Mouse (Mus musculus) neural tube, embryonic 14.5 days (tissue): Measurements from ENCODE around the gene Rps16. TPM values are rescaled to one million over a fixed set of nuclear protein-coding genes. Genes with fewer than 3 reads are reported as not detected.

Experiments
- ATAC-seq: fragments of 200-750 bp; cut with Nextera tagmentation; 2 replicates; pipeline ENCODE4 v1.8.0; 2017; ENCODE audit warnings: low read depth, mild to moderate bottlenecking, moderate TSS enrichment, moderate library complexity
- H3K27ac ChIP-seq: fragments of 300-500 bp; sonication (generic); 2 replicates; pipeline ENCODE4 v1.5.1; 2014; ENCODE audit warnings: low read depth, mild to moderate bottlenecking, control low read depth, low read length, moderate library complexity, mixed read lengths
- H3K27me3 ChIP-seq: fragments of 300-500 bp; sonication (generic); 2 replicates; pipeline ENCODE4 v1.6.1; 2014; ENCODE audit warnings: low read length; ENCODE audit not compliant: control insufficient read depth, insufficient read depth
- H3K36me3 ChIP-seq: fragments of 300-500 bp; sonication (generic); 2 replicates; pipeline ENCODE4 v1.6.1; 2014; ENCODE audit warnings: low read length, mixed read lengths; ENCODE audit not compliant: control insufficient read depth, insufficient read depth
- H3K4me1 ChIP-seq: fragments of 300-500 bp; sonication (generic); 2 replicates; pipeline ENCODE4 v1.6.1; 2014; ENCODE audit warnings: low read length; ENCODE audit not compliant: control insufficient read depth, insufficient read depth
- H3K4me2 ChIP-seq: fragments of 300-500 bp; sonication (generic); 2 replicates; pipeline ENCODE4 v1.6.1; 2014; ENCODE audit warnings: mild to moderate bottlenecking, low read depth, low read length, control low read depth
- H3K4me3 ChIP-seq: fragments of 300-500 bp; sonication (generic); 2 replicates; pipeline ENCODE4 v1.5.1; 2014; ENCODE audit warnings: low read depth, low read length, control low read depth, mixed read lengths
- H3K9ac ChIP-seq: fragments of 300-500 bp; sonication (generic); replicated peaks from 2 replicates; pipeline ENCODE4 v1.6.1; 2014; ENCODE audit warnings: low read depth, mild to moderate bottlenecking, control low read depth, low read length, mixed read lengths
- H3K9me3 ChIP-seq: fragments of 300-500 bp; sonication (generic); 2 replicates; pipeline ENCODE4 v1.6.1; 2016; ENCODE audit warnings: low read length; ENCODE audit not compliant: control insufficient read depth
- WGBS: fragments of 180-500 bp; shearing (Covaris S2); extraction: QIAGEN DNeasy Blood & Tissue Kit; methylation state at CpG from one replicate; pipeline ENCODE4 v1.1.7; 2014; 5-methylcytosine and 5-hydroxymethylcytosine counted together
- polyA plus RNA-seq: library from polyadenylated mRNA; unstranded; fragments of >200 nt; fragmentation: Nextera tagmentation; extraction: Ambion mirVana; gene quantifications from 2 replicates; pipeline ENCODE4 v1.2.1, GENCODE M21; 2014

Rps16 gene
- polyA plus RNA-seq, 1 experiment from 2014 or later = 498 TPM

GRCm38 (mm10) chr7:28401942-28402341, 51.5 kb downstream of the Rps16 start:
- Histone ChIP-seq H3K36me3 (peaks cover 75% of the 10 kb centered on the region), H3K9ac (no peak overlapping the region), H3K4me3 (no peak overlapping the region), H3K27ac (no peak overlapping the region), H3K9me3 (no peaks in the 10 kb centered on the region), H3K4me2 (no peak overlapping the region), H3K27me3 (no peaks in the 10 kb centered on the region), H3K4me1 (no peaks in the 10 kb centered on the region)
- ATAC-seq = no peak
- WGBS = 95% methylated on average over 3 of the region's 3 CpGs

Other genes with a start within 250 kb of the Rps16 start
- 0.08 and 0.15 TPM in 2 replicates for gene 9530053A07Rik, start 221.2 kb upstream of the Rps16 start, polyA plus RNA-seq
- 22.2 and 25.3 TPM in 2 replicates for gene Fbl, start 180.9 kb upstream of the Rps16 start, polyA plus RNA-seq
- gene Dyrk1b, start 171.2 kb upstream of the Rps16 start, polyA plus RNA-seq = 13.6 and 13.9 TPM in 2 replicates
- gene Eid2, start 82.8 kb upstream of the Rps16 start, polyA plus RNA-seq = 7.8 and 7.9 TPM in 2 replicates
- 33.5 and 33.9 TPM in 2 replicates for gene Eid2b, start 72.9 kb upstream of the Rps16 start, polyA plus RNA-seq
- gene Selenov, start 59.5 kb upstream of the Rps16 start, polyA plus RNA-seq = 0.70 and 1.5 TPM in 2 replicates
- gene Dll3, start 48.4 kb upstream of the Rps16 start, polyA plus RNA-seq = 21.2 and 21.8 TPM in 2 replicates
- 132 and 139 TPM in 2 replicates for gene Timm50, start 38.6 kb upstream of the Rps16 start, polyA plus RNA-seq
- 77.1 and 87.1 TPM in 2 replicates for gene Supt5, start 11.9 kb upstream of the Rps16 start, polyA plus RNA-seq
- 15.9 and 23.5 TPM in 2 replicates for gene Plekhg2, start 21.9 kb downstream of the Rps16 start, polyA plus RNA-seq
- 2.6 and 3.7 TPM in 2 replicates for gene Zfp36, start 29.6 kb downstream of the Rps16 start, polyA plus RNA-seq
- 38.3 and 42.2 TPM in 2 replicates for gene Med29, start 42.1 kb downstream of the Rps16 start, polyA plus RNA-seq
- gene Paf1, start 42.3 kb downstream of the Rps16 start, polyA plus RNA-seq = 81.9 and 87.2 TPM in 2 replicates
- gene Gmfg, start 86.8 kb downstream of the Rps16 start, polyA plus RNA-seq = 1.8 and 3.9 TPM in 2 replicates
- 18.8 and 23.4 TPM in 2 replicates for gene Lrfn1, start 101.3 kb downstream of the Rps16 start, polyA plus RNA-seq
- gene Ifnl2, start 159.8 kb downstream of the Rps16 start, polyA plus RNA-seq = not detected in 2 replicates
- gene Ifnl3, start 172.2 kb downstream of the Rps16 start, polyA plus RNA-seq = not detected in 2 replicates
- not detected in 2 replicates for gene Sycn, start 190.2 kb downstream of the Rps16 start, polyA plus RNA-seq
- 0.17 TPM in 1 of 2 replicates, not detected in the other for gene Nccrp1, start 196.6 kb downstream of the Rps16 start, polyA plus RNA-seq
- gene Samd4b, start 247.5 kb downstream of the Rps16 start, polyA plus RNA-seq = 24.3 and 25.1 TPM in 2 replicates
- gene Pak4, start 247.5 kb downstream of the Rps16 start, polyA plus RNA-seq = 10.6 and 15.5 TPM in 2 replicates